Mouse (Mus musculus): ENCODE measurements around the gene Slc24a2. TPM values are rescaled to one million over a fixed set of nuclear protein-coding genes. Genes with fewer than 3 reads are reported as not detected.

Gene Slc24a2
- total RNA-seq, 2 experiments from 2014 or later: 0.20 to 0.27 TPM

DNA sequence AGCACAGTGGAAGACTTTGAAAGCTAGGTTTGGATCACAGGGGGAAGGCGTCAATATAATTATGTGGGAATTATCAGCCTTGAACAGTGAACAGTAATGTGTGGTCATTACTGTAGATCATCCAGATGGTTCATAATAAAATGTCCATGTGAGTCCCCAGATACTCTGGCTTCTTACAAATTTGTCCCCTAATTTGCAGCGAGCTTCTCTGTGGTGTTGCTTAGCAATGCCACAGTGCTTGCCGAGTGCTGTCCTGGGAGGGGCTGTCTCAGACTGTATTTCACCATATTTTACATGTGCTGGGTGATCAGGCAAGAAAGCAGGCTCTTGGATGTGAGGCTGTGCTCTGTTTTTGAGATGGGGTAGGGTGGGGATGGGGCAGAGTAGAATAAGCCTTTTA, 172.7 kb downstream of the Slc24a2 start:
- DNase-seq: no peak
- intact Hi-C loops (cut with DNase I; ENCODE audit: low total_unique reads): no loop called here

DNA sequence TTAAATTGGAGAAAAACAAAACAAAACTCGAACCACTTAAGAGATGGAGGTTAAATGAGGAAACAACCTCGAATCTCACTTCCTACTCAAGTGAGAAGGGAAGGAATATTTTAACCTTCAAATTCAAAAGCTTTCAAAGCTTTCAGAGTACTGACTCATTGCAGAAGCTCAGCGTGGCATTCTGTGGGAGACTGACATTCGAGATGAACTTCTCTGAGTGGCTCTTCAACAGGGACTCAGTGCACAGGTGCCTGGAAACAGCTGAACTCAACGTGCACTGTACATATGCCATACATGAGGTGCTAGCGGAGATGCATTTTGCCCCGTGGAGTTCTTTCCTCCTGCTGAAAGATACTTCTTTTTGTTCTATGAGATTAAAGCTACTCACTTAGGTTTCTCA, 174.5 kb downstream of the Slc24a2 start:
- intact Hi-C loops (cut with DNase I; ENCODE audit: low total_unique reads): no loop called here
- DNase-seq: no peak

DNA sequence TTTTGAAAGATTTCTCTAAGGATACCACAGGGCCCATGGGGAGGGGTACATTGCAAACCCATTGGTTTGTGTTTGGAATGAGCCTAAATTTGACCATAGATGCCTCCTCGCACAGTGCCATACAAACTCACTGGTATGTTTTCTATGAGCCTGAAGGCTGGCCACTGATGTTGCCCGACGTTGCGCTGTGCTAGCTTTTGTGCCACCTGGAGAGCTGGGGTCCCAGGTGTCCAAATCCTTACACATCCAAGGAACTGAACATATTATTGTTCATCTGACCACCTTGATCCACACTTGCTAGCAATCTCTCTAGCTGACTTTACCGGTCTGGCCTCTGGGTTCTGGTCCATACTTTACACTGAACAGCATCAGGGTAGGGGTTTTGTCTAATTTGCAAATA, 177.4 kb downstream of the Slc24a2 start:
- no peak for DNase-seq
- intact Hi-C loops (cut with DNase I; ENCODE audit: low total_unique reads): no loop called here

DNA sequence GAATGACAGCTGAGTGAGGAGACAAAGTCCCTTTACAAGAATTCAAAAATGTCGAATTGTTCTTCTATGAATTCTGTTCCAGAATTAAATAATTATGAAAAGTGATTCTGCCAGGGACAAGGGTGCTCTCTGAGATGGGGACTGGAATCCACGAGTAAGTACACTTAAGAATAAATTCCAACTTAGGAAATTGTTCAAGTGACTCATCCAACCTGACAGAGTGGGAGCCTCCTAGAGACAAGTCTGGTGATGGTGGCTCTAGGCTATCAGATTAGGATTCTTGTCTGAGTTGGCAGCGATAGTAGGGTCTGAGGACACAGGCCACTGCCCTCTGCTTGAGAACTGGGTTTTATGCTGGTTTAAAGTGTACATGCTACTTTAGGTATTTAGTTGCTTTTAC, 181.2 kb downstream of the Slc24a2 start:
- intact Hi-C loops (cut with DNase I; ENCODE audit: low total_unique reads): no loop called here
- no peak for DNase-seq

DNA sequence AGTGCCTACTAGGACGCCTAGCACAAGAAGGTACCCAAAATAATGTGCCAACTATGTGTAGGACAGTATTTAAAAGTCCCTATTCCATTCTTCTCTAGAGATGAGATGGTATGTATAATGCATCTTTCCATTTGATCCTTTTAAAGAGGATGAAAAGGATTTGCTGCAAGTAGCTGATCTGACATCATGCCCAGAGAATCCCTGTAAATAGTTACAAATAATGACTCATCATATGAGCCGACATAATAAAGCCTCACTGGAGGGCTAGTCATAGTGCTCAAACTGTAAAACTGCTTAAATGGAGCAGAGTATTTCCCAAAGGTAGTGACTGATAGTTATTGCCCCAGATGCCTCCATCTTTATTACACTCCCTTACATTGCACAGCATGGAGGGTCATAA, 183.1 kb downstream of the Slc24a2 start:
- no peak for DNase-seq
- intact Hi-C loops (cut with DNase I; ENCODE audit: low total_unique reads): no loop called here

DNA sequence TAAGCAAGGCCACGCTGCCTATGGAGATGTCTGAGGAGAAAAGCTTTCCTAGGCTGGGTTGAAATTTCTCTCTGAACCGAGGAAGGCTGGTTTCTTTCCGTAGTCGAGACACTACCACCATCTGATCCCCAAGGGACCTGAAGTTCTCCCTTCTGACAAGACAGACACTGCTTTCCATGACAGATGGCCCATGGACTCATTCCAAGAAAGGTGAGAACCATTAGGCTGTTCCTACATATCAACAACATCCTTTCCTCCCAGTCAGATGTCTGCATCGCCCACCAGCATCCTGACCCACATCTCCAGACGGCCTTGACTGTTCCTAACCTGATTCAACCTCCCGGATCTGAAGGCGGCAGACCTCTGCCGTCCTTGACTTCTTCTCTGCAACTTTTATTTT, 187.0 kb downstream of the Slc24a2 start:
- no peak for DNase-seq
- intact Hi-C loops (cut with DNase I; ENCODE audit: low total_unique reads): no loop called here

DNA sequence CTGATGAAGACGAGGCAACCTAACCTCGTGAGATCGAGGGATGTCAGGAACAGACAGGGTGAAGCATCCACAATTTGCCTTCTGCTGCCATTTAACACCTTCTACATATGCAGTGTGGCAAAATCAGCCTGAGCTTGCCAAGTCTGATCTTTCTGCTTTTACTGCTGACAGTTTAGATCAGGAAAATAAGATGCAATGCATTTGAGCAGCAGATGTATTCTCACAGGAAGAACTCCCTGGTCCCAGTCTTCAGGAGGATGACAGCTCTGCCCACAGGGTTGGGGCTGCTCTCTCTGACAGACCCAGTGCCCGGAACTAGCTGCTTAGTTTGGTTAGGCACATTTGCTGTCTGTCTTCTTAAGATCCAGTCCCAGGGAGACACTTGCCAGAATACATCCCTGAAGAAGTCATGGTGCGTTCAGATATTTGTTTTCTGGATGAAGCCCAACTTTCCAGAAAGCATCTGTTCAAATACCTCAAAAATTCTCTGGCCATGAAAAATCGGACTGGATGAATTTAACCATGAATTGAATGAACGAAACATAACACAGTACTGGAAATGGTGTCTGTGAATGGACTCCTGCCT, 188.8 kb downstream of the Slc24a2 start:
- intact Hi-C loops (cut with DNase I; ENCODE audit: low total_unique reads): no loop called here

DNA sequence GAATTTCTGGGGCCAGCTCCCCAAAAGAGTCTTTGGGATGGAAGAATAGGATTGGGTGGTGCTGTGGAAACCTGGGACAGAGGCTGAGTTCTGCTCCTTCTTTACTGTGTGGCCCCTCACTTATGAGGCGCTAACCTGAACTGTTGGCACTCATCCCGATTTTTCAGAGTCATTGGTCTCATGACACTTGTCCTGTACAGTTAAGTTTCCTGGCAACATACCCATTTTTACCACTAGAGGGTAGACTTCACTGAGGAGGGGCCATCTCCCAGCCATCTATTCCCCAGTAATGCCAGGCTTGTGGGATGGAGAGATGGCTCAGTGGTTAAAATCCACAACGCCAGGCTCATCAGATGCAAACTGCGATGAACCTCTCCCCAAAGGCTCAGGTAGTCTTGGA, 192.7 kb downstream of the Slc24a2 start:
- intact Hi-C loops (cut with DNase I; ENCODE audit: low total_unique reads): no loop called here
- DNase-seq: no peak

More for the DNA sequence above, 188.8 kb downstream of the Slc24a2 start:
- DNase-seq: no peak

DNA sequence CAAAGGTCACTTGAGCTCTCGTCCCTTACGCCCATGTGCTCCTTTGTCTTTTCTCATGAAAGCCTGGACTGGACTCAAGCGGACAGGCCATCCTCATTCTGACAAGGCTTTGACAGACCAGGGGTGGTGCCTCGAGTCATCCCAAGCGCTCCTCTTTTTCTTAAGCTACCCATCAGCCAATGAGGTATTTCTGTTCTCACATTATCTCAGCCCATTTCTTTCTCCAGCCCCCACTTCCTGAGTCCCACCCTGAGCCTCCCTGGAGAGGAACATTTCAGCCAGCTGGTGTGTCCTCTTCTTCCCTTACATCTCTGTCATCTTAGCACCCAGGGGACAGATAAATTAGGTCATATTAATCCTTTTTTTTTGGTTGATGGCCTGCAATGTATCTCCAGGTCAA, 193.8 kb downstream of the Slc24a2 start:
- intact Hi-C loops (cut with DNase I; ENCODE audit: low total_unique reads): no loop called here
- peak; percentile 10 for DNase-seq

DNA sequence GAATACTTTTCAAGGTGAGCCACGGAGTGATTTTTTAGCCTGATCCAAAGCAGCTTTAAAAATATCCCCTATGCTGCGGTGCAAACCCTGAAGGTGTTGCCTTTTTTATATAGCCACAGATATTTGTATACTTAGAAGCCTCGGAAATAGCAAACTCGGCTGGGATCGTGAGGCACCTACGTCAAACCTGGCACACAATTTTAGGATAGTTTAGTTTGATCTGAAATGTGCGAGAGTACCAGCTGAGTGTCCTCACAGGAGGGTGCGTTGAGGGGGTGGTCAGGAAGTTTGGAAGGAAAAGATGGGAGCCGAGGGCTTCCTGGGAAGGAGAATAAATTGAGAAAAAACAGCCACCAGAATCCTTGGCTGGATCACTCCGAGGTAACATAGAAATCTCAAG, 194.6 kb downstream of the Slc24a2 start:
- intact Hi-C loops (cut with DNase I; ENCODE audit: low total_unique reads): no loop called here
- no peak for DNase-seq

DNA sequence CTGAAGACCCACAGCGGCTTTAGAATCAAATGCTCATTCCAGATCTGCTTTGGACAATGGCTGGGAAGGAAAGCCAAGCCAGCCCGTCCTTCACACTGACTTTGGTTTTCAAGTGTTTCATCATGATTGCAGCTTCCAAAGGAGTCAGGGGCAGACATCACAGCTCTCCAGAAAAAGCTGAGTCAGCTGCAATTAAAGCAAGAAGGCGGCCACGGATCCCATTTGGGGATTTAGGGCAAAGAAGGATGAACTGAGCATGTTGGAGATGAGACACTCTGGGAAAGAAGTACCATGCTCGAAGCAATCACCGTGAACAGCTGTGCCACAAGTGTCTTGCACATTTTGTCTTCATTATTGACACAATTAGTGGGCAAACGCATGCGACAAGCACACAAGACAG, 197.6 kb downstream of the Slc24a2 start:
- DNase-seq: no peak
- intact Hi-C loops (cut with DNase I; ENCODE audit: low total_unique reads): no loop called here

DNA sequence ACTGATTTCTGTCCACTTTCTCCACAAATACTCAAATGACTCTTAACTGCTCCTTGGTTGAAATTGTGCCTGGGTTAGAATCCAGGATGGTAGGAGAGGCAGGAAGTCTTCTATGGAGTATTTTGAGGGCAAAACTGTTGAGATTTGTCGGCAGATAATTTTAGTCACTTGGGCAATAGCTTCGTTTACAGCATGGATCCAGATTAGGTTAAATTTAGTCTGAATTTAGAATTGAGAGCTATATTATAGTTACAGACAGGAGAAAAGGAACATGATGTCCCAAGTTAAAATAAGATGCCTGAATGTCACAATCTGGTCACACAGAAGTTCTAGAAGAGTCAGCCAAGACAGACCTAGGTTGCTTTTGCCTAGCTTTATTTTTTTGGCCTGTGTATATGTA, 199.2 kb downstream of the Slc24a2 start:
- intact Hi-C loops (cut with DNase I; ENCODE audit: low total_unique reads): no loop called here

DNA sequence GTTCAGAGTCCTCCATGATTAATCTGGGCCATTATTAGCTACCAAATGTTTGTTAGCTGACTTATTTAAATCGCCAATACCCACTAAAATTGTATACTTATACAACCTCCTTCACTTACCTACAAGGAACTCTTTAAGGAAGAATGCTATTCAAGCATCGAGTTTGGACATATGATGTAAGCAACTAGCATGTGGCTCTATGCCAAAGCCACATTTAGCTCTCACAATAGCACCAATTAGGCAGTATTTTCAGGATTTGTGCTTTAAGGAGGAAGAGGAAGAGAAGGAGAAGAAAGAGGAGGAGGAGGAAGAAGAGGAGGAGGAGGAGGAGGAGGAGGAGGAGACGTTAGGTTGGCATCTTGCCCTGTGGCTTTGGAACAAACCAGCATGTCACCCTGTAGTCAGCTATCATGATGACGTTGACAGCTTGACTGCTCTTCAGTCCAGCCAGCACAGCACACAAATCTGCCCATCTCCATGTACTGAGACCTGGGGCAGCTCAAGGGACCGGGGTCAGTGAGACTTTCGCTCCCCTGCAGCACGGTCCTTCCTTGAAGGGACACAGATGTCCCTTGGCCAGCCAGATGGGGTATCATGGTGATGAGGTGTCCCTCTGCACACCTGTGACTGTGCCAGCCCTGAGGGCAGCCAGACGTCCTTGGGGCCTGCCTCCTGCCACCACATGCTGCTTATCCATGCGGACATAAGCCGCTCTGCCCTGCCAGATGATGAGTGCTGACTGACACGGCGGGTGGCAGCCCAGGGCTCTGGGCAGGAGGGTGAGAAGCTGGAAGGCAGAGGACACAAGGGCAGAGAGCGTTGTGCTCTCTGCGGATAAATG, 203.7 kb downstream of the Slc24a2 start:
- intact Hi-C loops (cut with DNase I; ENCODE audit: low total_unique reads): no loop called here
- DNase-seq: no peak

More for the DNA sequence above, 199.2 kb downstream of the Slc24a2 start:
- DNase-seq: no peak

DNA sequence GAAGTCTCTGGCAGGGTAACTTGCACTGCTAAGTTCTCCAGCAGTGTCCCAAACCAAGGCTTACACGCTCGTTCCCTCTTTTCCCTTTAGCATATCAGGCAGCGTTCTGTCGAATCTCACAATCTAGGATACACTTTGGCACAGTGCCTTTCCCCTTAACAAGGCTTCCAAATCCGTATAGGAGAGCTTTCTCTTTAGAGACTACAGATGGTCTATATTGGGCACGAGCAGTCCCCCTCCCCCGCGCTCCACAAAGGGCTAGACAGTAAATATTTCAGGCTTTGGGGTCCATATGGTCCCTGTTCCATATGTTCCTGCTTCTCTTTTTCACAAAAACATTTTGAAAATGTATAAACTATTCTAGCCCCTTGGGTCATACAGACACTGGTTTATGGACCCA, 205.7 kb downstream of the Slc24a2 start:
- no peak for DNase-seq
- intact Hi-C loops (cut with DNase I; ENCODE audit: low total_unique reads): no loop called here

DNA sequence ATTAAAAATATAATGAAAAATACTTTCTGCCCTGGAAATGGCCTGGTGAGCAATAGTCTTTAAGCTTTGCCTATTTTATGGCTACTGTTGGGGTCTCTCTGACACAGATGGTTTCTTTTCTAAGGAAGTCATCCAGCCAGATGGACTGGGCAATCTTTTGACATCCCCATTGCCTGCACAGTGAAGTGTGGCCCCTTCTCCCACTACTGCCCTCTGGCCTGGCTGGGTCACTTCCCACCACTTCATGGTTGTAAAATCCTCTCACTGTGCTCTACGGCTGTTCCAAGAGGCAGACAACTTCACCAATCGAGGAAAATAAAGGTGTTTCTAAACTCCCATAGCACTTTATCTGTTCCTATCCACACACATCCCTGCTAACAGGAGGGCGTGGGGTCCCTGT, 208.7 kb downstream of the Slc24a2 start:
- DNase-seq: no peak
- intact Hi-C loops (cut with DNase I; ENCODE audit: low total_unique reads): no loop called here

DNA sequence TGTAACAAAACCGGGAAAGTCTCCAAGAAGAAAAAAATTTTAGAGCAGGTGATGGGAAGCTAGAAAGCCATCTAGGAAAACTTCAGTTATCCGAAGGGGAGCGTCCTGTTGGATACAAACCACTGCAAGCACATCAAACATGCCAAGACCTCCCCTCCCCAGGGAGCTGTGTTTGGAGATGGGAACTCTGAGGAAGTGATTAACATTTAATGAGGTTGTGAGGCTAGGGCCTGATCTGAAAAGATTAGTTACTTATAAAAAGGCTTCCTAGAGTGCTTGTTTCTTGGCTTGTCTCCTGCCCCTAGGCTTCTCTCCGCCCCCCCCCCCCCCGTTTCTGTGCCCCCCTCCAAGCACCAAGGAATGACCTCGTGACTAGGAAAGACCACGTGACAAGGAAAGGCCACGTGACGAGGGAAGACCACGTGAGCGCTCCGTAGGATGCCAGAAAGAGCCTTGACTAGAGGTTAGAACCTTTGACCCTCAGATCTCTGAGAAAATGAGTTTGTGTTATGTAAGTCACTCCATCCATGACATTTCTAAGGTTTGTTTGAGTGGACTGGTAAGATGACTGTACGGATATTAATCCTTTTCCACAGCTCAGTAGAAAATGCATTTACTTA, 210.7 kb downstream of the Slc24a2 start:
- intact Hi-C loops (cut with DNase I; ENCODE audit: low total_unique reads): no loop called here

DNA sequence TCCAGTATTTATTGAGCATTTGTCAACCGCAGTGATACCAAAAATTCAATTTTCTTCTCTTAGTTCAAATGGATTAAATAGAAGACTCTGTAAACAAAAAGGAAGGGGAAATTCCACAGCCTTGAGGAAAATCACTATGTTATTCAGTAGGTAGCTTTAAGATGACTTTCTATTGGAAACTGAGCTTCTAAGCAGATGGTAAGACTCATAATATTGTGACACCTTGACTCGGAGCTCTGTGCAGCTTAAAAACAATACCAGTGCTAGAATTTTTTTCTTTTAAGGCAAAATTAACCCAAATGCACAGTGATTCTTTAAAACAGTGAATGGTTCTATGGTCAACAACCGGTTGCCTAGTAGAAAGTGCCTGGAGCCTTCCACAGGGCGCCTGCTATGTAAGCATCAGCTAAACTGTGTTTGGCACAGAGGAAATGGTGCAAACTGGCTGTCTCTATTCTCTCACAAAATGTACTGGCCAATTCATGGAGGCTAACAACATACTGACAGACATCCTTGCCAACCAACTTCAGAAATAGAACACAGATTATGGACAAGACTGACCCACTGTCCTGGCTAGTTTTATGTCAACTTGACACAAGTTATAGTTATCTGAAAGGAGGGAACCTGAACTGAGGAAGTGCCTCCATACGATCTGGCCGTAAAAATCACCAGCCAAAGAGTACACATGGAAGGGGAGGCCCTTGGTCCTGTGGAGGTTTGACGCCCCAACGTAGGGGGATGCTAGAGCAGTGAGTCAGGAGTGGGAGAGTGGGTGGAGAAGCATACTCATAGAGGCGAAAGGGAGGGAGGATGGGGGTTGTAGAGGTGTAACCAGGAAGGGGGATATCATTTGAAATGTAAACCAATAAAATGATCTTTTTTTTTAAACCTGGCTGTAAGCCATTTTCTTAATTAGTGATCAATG, 211.9 kb downstream of the Slc24a2 start:
- no peak for DNase-seq
- intact Hi-C loops (cut with DNase I; ENCODE audit: low total_unique reads): no loop called here

More for the DNA sequence above, 210.7 kb downstream of the Slc24a2 start:
- no peak for DNase-seq

DNA sequence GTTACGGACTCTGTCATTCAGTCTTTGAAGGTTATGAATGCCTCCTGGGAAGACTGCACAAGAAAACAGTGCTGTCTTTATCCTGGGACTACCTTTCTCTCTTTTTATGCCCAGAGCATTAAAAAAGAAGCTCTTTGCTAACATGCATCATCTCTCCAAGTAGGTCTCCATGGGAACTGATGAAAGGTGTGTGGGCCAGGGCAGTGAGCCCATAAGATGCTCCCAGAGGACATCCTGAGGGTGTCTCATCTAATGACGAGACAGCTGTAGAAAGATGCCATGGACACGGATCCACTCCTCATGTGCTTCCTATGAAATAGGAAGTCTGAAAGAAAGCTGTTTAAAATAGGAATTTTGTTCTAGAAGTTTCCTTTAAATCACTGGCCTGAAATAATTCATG, 212.8 kb downstream of the Slc24a2 start:
- intact Hi-C loops (cut with DNase I; ENCODE audit: low total_unique reads): no loop called here
- DNase-seq: no peak

DNA sequence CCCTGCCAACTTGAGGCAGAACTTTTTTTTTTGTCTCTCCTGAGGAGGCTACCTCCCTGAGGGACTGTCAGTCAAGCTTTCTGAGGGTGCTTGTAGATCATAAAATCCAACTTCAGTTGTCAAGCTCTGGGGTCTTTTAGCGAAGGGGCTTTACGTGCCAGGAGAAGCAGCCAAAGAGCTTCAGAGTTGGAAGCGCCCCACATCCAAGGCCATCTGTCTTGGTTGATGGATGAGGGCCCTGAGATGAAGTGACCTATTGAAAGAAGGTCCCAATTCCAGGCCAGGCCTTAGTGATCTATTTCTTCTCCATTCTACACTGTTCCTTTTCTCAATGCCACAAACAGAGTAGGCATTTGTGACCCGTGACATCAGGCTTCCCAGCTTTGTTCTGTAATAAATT, 214.5 kb downstream of the Slc24a2 start:
- no peak for DNase-seq
- intact Hi-C loops (cut with DNase I; ENCODE audit: low total_unique reads): no loop called here

All from gastrocnemius, postnatal 14 days (tissue).